Mouse (Mus musculus) urinary bladder, postnatal 14 days (tissue): Measurements from ENCODE around the gene Qrich1.

ENCODE experiments used
- DNase-seq: peaks from one replicate; pipeline ENCODE4 v3.0.0; 2021; ENCODE audit warnings: low spot score

Gene Qrich1

DNA sequence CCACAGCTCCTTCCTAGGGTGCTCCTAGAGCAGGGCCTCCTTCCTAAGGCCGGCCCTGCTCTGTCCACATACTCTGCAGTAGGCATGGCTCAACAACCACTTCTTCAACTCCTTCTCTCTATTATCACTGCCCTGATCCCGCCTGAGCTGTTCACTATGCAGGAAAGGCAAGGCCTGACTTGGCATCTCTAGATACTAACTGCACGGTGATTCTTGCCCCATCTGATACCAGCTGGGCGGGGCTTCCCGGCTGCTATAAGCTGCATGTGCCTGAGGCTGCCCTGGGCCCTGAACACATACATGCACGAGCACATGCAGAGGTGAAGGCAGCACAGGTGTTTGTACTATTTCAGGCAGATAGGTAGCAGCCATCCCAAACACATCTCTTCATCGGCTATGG, 47.5 kb downstream of the Qrich1 start:
- DNase-seq, result no peak

DNA sequence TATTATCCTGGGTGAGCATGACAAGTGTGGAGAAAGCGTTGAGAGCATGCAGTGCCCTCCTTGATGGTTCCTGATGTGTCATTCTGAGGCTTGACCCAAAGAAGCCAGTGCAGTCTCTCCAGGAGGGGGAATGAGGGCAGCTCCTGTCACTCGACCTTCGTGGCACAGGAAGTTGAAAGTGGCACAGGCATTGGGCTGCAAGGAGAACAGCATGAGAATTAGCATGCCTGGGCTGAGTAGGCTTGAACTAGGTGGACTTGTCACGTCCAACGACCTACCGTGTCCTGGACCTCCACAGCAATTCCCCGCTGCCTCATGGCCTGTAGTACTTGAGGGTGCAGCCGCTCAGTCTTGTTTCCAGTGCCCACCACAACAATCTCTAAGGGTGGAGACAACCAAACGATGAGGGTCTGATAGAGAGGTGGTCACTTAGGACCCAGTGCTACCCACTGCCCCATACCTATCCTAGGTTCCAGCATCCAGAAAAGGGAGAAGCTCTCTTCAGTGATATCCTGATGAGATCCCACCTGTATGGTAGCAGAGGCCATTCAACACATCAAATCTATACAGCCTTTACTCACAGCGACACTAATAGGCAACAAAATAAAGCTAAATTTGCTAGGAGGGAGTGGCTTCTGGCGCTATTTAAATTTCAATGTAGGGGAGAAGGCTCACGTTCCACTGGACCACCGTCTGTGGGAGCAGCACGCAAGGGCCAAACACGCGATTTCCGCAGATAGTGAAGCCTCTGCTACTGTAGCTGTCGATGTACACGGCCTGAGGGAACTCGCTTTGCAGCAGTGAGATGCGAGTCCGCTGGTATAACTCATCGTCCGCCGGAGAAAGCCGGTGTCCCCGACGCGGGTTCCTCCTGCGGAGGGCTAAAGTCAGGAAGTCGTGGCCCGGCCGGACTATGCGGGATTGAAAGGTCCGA, 49.5 kb downstream of the Qrich1 start:
- no peak for DNase-seq

DNA sequence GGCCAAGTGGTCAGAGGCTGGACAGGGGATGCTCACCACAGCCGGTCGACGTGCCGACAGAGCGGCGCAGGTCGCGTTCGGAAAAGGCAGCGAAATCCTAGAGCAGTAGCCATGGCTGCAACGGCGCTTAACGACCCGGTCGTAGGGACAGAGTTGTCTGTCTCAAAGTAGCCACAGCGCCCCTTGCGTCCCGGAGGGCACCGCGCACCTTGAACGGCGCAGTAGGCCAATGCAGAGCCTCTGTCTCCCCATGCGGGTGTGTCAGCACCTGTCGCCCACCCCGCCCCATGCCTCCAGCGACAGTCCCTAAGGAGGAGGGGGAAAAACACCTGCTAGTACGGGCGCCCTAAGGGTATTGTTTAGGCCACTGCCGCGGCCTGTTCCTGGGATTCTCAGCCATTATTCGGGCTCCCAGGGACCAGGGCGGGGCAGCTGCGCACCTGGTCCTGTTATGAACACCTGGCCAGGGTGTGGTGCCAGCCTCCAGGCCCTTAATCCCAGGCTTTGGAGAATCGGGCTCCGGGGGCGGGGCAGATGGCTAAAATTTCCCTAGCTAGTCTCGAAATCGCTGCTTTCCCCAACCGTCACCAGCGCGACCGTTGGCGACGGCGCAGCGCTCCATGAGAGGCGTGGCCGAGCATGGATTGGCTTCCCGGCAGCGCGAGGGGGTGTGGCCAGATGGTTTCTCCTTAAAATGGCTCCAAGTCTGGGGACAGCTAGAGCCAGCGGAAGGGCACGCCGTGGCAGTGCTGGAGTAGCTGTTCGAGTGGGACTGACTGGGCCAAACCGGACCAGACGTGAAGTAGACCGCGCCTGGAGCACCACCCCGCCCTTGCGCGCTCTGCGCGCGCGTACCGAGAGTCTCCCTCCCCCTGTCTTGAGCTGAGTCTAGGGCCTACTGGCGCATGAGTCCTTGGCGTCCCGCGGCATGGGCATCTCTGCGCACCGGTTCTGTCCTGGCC, 50.5 kb downstream of the Qrich1 start, which contains the start of gene Ndufaf3:
TSS of gene Ndufaf3 (minus strand) at position 620 of the 962 bp plus-strand sequence.
- peak; percentile 96 for DNase-seq

DNA sequence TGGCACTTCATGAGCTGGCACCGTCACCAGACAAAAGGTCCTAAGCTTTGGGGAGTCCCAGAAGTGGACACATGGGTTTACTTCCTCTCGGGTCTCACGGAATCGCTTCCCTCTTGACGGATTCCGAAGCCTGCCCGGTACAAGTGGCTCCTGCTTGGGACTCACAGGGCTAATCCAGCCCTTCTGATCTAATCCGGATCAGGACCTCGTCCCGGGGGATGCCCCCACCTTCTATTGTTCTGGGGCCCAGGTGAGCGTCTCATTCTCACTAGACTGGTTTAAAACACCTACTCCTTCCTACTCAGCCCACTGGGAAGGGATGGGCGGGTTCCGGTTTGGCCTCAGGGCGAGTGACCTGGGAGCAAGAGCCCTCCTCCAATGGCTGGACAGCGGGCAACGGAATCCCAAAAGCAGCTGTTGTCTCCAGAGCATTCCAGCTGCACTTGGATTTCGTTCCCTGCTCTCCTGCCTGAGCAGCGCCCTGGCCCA, 51.4 kb downstream of the Qrich1 start:
- peak; percentile 40 for DNase-seq

DNA sequence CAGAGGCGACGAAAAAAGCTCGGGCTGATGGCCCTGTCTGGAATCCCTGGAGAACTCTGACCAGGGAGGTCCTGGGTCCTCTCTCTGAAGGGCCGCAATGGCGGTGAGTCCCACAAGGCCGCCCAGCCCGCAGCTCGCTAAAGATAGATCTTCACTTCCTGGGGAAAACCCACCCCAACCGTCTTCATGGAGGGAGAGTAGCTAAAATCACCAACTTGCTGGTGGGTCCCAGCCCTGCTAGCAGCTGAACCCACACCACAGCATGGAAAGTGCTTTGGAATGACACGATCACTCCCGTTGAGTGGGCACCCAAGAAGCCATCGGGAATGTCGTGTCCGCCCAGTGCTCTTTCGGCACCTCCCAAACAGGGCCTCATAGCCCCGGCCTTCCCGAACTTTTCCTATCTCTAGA, 51.9 kb downstream of the Qrich1 start:
- no peak for DNase-seq

DNA sequence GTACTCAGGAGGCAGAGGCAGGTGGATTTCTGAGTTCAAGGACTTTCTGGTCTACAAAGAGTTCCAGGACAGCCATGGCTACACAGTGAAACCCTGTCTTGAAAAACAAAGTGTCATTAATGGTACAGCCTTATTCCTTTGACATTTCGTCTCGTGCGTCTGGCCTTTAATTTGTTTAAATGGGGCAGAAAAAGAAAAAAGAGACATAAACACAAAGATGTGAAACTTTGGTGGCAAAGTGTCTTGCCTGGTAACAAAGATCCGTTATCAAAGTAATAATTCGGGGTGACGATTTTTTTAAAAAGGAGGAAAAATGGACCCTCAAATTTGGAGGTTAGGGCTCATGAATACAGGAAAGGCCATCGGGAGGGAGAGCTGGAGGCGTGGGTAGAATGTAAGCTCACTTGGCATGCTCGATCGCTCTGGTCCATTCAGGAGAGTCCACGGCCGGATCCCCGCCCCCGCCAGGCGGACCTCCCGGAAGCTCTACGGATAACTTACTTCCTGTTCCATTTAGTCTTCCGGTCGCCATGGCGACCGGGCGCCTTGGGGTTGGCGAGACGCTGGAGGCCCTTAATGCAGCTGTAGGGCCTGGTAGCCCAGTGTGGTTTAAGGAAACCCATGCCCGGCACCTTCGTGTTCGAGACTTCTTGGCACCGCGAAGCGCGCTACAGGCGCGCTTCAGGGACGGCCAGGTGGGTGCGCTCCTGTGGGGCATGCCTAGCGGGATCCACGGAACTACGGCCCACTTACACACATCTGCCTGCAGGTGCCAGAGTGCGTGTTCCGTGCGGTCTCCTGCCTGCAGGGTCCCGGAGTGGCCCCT, 53.0 kb downstream of the Qrich1 start, which contains the start of gene Dalrd3:
TSS of gene Dalrd3 (plus strand) at position 506 of the 826 bp plus-strand sequence.
- peak; percentile 94 for DNase-seq

DNA sequence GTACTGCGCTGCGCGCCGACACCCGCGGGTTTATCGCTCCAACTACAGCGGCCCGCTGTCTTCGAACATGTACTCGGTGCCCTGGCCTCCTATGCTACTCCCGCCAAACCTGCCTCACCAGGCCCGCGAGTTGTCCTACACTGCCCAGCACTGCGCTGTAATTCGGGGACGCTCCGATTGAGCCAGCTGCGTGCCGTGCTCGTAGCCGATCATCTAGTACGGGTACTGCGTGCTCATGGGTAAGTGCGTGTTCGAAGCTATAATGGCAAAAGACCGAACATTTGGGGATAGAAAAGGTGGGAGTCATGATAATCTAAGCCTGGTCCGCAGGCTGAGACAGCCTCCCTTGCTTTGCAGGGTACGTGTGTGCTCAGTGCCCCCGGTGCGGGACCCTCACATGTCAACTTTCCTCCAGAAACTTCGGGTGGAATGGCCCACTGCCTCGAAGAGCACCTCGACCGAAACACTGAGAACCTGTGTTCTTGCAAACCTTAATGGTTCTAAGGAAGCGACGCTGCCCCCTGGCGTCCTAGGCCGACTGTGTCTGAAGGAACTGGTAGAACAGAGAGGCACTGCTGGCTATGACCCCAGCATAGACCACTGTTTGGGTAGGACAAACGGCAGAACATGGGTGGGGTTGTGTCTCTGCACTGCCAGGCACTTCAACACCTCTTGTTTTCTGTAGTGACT, 53.7 kb downstream of the Qrich1 start:
- DNase-seq, result peak; percentile 88

DNA sequence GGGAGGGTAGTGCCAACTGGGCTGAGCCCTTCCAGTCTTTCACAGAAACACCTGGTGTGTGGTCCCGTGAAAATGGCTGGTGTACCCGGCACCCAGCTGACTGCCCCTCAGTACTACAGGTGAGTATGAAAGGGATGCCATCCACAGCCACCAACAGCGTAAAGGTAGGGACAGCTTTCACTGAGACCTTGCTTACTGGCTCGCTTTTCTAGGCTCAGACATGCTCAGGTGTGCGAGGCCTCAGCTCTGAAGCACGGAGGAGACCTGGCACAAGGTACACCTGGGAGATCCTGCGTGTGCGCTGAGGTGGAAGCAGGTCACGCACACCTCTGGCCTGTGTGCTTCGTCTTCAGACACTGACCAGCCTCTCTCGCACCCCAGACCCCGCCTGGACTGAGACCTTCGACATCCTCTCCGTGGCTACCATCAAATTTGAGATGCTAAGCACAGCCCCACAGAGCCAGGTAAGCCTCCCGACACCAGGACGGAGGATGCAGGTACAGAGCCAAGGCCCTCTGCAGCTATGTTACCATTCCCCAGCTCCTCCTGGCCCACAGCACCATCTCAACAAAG, 54.9 kb downstream of the Qrich1 start:
- DNase-seq, result no peak

DNA sequence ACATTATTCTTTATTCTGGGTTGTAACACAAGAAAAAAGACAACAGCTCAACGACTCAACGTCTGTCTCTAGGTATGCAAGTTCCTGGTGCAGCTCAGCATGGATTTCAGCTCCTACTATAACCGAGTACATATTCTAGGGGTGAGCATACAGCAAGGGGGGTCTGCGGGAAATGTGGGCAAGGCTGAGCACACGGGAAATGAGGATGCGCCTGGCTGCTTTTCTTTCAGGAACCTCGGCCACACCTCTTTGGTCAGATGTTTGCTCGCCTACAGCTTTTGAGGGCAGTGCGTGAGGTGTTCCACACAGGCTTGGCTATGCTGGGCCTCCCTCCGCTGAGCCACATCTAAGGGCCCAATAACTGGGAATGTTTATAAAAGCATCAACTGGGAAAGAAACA, 55.7 kb downstream of the Qrich1 start:
- DNase-seq, result no peak

DNA sequence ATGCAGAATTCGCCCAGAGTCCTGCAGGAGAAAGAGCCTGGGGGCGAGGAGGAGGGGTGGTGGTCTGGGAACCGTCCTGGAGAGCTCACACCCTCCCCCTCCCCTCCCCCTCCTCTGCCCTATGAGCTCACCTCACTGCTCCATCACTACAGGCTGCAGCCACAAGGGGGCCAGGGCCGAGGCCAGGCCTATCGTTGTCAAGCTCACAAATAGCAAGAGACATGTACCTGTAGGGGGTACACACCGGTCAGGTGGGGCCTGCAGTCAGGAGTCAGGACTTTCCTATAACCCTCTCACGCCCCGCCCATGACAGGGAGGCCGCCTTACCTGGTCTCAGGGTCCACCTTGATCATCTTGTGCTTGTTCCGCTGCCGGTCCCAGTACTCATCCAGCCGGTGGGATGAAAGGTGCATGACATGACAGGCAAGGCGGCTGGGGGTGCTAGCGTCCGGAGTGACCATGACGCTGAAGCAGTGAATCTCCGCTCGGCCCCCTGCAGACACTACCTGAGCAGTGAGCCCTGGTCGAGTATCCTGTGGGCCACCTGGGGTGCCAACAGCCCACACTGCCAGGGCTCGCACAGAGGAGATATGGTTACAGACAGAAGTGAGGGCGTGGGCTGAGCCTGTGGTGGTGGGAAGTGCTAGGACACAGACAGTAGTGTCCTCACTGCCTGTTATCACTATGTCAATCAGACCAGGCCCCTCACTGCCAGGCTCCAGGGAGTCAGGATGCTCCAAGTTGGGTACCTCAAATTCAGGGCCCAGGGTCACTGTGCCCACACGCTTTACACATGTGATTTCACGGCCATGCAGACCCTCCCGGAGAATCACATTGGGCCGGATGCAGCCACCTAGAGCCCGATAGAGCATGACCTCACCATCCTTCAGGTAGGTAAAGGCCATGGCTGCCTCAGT, 57.4 kb downstream of the Qrich1 start:
- DNase-seq, result peak; percentile 59

DNA sequence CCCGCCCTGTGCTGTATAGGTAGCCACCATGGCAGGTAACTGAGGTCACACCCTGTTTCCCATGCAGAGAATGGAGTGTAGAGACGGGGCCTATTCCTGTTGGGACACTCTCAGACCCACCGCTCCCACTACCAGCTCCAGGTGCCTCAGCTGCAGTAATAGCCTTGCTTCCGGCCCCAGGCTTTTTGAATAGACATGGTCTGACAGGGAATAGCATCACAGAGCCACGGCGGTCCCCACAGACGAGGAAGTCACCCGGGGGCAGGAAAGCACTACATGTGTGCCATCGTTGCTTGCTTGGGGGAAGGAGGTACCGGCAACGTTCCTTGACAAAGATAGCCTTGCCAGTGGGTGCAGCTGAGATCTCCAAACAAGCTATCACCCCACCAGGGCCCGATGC, 58.3 kb downstream of the Qrich1 start:
- no peak for DNase-seq

DNA sequence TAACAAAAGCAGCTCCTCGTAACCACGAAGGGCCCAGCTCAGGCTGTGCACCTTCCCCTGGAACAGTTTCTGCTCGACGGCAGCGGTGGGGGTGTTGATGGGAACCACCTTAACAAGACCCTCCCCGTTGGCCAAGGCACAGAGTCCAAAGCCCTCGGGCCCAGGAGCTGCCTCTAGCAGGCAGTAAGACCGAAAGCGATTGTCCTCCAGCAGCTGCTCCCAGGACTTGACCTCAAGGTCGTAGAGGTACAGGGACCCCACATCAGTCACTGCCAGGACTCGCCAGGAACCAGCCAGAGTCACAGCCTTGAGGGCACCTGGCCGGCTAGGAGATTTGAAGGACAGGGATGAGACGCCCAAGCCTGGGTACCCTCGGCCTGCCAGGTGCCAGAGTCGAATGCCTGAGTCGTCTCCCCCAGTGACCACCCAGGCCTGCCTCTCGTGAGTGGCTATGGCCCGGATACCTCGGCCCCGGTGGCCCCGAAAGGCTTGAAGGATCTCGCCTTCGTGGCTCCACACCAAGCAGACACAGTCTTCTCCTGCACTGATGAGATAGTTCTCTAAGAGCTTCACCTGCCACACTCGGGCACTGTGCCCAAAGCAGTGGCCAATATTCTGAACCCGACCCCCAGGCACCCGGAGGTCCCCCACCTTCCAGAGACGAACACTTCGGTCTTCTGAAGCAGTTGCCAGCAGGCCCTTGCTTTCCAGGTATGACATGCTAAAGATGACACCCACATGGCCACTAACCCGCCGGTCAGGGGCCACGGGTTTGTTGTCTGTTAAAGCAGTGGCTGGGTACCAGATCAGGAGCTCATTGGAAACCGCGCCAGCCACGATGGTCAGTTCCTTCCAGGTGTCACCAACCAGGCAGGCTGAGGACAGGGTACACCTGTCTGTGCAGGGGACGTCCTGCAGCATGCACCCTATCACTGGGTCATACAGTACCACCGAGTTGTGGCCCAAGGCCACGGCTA, 59.0 kb downstream of the Qrich1 start:
- DNase-seq, result no peak

DNA sequence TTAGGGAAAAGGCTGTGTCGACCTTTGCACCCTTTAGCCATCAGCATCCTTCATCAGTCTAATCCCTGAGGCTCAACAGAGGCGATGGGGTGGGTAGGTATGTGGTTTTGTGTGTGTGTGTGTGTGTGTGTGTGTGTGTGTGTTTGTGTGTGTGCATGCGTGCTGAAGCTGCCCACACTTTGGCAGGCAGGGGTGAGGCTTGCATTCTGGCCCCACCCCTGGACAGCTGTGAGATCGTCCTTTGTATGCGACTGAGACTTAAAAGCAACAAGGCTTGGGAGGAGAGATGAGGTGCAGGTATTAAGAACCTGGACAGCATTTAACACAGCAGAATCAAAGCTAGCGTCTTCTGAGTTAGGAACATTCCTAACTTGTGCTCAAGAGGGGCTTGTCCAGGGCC, 60.4 kb downstream of the Qrich1 start:
- DNase-seq, result no peak

DNA sequence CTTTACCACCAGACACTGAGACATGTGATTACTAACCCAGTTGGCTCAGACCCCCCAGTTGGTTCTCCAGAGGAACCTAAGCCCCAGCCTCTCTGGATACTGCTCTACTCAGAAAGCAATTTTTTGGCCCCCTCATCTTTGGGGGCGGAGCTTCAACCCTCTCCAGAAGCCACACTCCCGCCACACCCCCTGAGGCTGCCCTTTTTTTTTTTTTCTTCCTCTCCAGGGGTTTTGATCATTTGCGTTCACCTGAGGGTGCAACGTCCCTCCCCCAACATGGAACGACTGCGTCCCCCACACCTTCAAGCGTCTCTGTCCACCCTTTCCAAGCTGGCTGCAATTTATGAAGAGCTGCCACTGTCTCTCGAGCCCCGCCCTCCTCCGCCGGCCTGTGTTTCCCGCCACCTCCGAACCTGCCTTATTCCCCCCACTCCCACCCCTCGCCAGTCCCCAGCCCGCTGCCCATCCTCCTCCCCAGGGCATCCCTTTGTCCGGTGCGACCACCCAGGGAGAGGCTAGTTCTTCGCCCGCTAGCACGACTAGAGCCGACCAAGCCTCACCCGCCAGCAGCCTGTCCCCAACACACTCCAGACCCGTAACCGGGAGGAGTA, 61.4 kb downstream of the Qrich1 start:
- peak; percentile 63 for DNase-seq

DNA sequence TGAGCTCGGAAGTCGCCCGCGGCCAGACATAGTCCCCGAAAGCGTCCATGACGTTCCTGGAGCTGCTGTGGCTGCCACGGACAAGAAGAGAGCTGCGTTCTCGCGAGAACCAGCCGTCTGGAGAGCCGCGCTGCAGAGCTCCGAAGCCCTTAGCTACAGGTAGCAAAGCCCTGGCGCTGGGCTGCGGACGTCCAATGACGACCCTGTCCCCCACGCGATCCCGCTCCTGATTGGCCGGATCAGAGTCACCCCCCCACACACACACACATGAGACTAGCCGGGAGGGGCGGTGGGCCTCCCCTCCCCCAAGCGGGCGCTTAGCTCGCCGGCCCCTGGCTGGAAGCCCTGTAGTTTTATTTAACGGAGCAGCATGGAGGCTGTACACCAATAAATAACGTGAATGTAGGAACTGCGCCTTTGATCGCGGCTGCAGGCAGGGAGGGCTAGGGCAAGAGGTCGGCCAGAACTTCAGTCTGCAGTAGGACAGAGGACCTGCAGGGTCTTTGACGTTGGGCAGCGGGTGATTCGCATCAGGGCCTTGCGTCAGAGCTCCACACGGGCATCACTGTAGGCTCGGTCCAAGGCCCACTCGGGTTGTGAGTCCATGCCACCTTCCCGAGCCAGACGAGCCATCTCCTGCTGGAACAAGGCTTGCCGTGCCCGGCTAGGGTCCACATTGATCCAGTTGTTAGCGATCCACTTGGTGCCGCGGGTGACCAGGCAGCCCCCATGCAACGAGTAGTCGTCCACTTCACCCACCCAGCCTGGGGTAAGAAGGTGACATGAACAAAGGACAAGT, 62.1 kb downstream of the Qrich1 start, which contains the start of gene Wdr6:
TSS of gene Wdr6 (minus strand) at position 195 of the 799 bp plus-strand sequence.
- peak; percentile 93 for DNase-seq

DNA sequence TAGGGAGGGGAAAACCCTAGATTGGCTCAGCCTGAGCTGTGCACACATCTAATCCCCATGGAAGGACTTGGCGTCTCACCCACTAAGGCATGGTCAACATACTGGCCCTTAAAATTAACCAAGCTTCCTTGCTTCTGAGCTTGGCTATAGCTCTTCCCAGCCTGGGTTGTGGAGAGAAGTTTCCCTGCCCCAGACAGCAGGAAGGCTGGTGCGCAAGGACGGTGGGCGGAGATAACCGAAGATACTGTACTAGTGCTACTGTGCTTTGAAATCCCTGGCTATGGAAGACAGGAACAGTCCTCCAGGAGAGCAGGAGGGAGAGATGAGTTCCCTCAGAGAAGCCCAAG, 62.7 kb downstream of the Qrich1 start:
- DNase-seq, result no peak
